Mouse (Mus musculus): ENCODE results near the gene Ubl7.

DNA sequence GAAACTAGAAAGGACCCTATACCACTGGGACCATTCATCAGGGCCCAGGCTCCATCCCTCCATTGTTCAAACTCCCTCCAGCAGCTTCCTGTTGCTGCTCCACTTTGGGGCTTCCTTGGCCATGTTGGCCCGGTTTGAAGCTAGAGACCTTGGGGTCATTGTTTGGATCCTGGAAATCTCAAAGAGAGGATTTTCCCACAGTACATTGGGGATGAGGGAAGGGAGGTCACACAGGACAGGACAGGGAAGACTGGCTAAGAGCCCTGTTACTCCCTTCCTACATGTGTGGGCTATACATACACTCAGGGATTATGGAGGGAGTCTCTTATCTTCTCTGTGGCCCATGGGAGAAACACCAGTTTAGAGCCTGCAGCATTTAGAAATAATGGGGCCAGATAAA lies 47.8 kb downstream of the Ubl7 start:
- TF ChIP-seq USF2 (conservative IDR thresholded peaks at IDR 0.05; ENCODE audit: low read depth, low read length) = no peak
- TF ChIP-seq EP300 (IDR thresholded peaks at IDR 0.05; ENCODE audit: low read length) = no peak
- no peak for TF ChIP-seq CTCF (conservative IDR thresholded peaks at IDR 0.05 in 1 of 2, IDR thresholded peaks at IDR 0.05 in 1 of 2; ENCODE audit: low read depth in 2 of 2, low read length in 2 of 2)
- TF ChIP-seq ETS1 (conservative IDR thresholded peaks at IDR 0.05; ENCODE audit: low read depth, low read length) = no peak
- no peak for TF ChIP-seq MAZ (IDR thresholded peaks at IDR 0.05; ENCODE audit: low read depth, low read length)
